Mouse (Mus musculus) MEL-GATA-1-ER (cell line): ENCODE data around the gene Adi1.

ENCODE experiments used
- DNase-seq: peaks from one replicate; pipeline ENCODE4 v3.0.0-alpha.2; 2012; ENCODE audit warnings: low read depth; ENCODE audit errors: extremely low read depth

The Adi1 gene

DNA sequence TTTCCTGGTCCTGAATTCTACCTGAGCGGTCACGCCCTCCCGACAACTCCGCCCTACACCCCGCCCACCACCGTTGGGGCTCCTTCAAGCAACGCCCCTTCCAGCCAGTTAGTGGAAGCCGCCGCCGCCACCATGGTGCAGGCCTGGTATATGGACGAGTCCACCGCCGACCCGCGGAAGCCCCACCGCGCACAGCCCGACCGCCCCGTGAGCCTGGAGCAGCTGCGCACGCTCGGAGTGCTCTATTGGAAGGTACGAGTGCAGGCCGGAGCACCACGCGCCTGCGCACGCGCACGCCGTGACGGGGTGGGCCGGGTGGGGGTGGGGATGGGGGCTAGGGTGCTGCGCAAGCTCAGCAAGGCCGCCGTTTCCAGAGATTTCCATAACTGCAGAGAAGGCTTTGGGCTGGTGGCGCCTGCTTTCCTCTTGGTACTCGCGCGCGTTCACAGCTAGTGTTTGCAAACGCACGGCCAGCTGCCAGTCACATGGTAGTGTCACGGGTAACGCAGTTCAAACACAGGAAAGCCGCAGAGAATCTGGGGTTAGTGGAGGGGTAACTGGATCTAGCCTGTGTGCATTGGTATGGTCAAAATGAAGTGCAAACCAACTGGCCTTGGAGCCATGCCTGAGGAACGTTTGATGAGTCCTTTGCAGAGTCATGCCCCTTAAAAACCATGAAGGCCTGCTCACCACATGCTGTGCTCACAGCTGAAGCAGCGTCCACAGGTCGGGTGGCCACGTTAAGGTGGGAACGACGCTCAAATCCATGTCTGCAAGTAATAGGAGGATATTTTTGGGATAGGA, at the start of gene Adi1:
Gene Adi1, plus strand, starts transcription at position 111 of the 804 bp plus-strand sequence.
- DNase-seq = peak; percentile 33

DNA sequence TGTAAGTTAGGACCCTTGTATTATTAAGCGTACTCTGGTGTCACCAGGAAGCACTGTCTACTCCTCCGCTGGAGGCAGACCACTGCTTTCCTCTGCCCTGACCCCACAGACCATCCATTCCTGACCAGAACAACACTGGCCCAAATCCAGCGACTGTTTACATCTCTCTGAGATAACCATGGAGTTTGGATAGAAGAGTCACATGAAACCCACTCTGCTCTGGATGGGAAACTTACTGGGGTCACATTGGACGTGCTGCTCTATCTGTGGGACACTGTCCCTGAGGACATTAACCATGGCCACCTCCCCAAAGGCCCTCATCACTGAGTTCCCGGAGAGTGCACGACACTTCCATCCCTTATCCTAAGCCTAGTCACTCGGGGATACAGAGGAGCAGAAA, 49.6 kb upstream of the Adi1 start:
- no peak for DNase-seq

DNA sequence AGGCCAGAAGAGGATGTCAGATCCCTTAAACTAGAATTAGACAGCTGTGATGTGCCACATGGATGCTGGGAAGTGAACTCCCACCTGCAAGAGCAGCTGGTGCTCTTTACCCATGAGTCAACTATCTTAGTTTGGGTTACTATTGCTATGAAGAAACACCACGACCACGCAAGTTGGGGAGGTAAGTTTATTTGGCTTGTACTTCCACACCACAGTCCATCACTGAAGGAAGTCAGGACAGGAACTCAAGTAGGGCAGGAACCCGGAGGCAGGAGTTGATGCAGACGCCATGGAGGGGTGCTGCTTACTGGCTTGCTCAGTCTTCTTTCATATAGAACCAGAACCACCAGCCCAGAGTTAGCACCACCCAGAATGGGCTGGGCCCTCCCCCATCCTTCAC, 47.9 kb upstream of the Adi1 start:
- DNase-seq = no peak

DNA sequence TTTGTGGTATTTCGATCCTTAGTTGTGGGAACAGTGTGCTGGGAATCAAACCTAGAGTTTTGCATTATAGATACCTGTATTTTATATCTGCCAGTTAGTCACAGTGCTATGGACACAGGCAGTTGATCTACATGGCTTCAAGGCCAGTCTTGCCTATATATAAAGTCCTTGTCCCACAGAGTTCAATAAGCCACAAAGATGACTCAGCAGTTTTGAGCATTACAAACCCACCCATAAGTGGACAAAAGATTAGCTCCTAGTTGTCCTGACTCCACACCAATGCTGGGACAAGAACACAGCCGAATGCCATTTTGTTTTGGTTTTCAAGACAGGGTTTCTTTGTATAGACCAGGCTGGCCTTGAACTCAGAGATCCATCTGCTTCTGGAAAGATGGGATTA, 46.6 kb upstream of the Adi1 start:
- DNase-seq = no peak

DNA sequence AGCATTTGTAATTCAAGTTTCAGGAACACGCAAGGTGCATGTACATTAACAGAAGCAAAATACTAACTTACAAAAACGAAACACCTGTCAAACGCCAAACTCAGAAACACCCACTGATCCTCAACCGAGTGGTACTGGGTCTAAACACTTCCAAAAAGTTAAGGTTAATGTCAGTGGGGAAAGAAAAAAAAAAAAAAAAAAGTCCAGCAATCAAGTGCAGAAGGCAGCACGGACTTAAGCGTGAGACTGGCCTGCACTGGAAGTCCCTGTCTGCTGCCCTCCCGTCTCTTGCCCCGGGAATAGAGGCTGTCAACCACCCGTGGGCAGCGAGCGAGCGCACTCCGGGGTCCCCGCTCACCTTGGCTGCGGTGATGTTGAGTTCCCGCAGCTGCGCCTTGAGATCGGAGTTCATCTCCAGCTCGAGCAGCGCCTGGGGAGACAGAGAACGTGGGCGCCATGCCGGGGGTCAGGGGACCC, 39.9 kb upstream of the Adi1 start:
- no peak for DNase-seq

DNA sequence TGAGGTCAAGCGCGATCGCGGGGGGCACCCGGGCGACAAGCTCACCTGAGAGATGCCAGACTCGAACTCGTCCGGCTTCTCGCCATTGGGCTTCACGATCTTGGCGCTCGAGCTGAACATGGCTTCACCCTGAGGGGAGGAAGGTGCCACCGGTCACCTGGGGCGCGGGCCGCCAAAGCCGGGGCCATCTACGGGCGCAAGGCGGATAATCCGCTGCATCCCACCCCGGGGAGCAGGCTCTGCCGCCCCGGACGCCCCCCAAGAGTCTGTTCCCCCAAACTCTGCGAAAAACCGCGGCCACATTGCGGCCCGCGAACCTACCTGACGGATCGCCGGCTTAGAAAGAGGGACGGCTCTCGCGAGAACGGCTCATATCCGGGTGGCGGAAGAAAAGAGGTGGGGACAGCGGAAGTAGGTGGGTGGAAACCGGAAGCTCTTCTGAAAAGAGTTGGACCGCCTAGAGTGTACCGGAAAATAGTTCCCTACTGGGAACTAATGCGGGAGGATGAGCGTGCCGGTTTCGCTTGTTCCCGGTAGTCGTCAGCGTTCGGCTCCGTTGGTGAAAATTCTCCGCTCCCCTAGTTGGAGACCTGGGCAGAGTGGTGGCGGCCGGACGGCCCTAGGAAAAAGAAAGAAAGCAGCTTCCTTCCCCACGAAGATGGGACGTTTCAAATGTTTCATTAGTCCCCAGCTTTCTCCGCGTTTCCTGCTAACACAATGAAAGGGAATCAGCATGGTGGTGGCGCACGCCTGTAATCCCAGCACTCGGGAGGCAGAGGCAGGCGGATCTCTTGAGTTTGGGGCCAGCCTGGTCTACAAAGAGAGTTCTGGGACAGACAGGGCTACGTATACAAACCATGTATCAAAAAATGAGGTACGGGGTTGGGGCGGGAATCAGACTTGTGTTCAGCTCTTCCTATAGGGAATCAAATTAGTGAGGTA, 39.2 kb upstream of the Adi1 start, which contains the start of gene Rps7:
Gene Rps7, minus strand, starts transcription at position 419 of the 942 bp plus-strand sequence.
- peak; percentile 86 for DNase-seq

DNA sequence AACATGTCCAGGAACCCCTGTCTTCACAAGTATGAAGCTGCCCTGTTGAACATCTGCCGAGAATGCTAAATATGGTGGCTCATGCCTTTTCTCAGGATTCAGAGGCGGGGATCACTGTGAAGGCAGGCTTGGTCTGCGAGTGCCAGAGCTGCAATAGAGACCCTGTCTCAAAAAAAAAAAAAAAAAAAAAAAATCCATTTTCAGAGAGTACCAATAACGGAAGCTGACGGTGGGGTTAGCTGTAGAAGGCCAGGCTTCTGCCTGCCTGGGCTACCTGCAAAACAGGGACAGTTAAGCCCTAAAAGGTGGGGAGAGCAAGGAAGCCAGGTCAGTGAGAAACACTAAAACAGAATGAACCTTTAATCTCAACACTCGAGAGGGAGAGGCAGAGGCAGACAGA, 38.5 kb upstream of the Adi1 start:
- DNase-seq = no peak

DNA sequence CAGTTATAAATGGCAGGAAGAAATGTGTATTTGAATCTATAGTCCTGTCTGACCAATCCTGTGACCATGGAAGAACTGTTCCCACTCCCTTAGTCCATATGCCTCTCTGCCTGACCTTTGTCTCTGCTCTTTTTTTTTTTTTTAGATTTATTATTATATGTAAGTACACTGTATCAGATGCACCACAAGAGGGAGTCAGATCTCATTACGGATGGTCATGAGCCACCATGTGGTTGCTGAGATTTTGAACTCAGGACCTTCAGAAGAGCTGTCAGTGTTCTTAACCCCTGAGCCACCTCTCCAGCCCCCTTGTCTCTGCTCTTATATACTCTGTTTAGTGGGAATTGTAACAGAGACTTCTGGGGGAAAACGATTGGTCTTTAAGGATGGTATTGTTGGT, 36.3 kb upstream of the Adi1 start:
- DNase-seq = no peak

DNA sequence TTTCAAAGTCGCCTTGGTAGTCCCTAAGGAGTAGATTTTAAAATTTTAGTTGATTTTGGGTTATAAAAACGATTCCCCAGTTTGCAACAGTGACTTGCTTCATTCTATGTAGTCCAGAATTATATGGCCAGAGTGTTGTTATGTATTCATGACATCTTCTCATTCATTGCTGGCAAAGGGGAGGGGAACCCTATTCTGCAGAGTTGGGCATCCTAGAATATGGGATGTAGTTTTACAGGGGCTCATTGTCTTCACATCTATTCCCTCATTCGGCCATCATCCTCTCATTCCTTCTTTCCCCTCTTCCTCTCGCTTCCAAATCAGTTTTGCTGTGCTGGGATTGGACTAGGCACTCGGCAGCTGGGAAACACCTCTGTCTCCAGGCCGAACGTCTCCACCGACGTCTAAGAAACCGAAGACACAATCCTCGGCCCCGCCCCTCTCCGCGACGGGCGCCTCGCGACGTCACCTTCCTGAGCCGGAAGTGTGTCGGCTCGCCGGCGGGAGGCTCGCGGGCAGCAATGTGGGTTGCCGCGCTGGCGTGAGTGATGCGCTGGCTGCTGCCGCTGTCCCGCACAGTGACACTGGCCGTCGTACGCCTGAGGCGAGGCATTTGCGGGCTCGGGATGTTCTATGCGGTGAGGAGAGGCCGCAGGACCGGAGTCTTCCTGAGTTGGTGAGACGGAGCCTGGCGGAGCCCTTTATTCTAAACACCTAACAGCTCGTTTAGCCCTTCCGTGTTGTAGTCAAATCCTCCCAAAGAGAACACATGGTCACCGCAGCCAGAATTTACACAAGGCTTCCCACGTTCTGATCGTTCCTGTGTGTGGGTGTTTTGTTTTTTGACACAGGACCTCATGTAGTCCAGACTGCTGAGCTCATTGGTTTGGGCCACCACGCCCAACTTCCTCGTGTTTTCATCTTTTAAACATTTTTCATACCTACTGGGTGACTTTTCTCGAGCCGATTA, 25.6 kb upstream of the Adi1 start, which contains the start of gene Rnaseh1:
Gene Rnaseh1, plus strand, starts transcription at position 462 of the 970 bp plus-strand sequence.
- DNase-seq = peak; percentile 71

DNA sequence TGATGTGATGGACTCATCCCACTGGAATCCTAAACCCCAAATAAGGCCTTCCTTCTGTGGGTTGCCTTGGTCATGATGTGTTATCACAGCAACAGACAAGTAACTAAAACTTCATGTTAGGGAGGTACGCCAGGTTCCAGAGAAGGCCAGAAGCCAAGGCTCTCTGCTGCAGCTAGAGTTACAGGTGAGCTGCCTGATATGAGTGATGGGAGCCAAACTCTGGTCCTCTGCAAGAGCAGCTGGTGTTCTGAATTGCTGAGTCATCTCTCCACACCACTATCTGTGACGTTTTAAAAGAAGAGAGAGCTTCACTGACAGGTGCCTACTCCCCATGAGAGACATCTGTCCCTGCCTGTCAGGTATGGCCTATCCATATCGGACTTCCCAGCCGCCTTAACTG, 12.4 kb upstream of the Adi1 start:
- DNase-seq = no peak

DNA sequence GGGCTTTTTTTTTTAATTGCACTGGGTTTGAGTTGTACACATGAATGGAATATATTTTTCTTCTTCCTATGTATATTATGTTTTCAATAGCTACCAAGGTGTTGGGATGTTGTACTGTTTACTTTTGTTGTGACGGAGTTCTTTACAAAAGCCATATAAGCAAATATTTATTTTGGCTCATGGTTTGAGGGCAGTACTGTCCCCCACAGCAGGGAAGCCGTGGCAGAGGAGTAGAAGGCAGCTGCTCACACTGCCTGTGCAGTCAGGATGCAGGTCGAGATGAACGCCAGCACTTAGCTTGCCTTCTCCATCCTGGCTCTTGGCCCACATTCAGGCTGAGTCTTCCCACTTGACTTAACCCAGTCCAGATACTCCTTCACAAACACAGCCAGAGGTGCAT, 8.3 kb upstream of the Adi1 start:
- no peak for DNase-seq

DNA sequence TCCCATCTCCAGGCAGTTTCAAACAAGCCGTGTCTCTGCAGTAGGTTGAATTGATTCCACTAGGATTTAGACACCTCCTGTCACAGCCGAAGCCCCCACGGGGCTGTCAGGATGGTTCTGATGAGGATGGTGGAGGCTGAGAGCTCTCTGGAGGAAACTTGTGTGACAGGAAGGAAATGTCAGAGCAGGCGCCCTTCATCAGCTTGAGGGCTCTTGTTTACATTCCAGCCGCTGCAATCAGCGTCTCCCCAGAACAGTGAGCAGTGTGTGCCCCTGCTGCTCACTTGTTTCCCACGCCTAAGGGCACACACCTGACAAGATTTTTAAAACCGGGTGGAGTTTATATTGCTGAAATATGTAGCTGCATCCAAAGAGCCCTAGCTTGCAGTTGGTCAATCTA, 7.7 kb upstream of the Adi1 start:
- no peak for DNase-seq

DNA sequence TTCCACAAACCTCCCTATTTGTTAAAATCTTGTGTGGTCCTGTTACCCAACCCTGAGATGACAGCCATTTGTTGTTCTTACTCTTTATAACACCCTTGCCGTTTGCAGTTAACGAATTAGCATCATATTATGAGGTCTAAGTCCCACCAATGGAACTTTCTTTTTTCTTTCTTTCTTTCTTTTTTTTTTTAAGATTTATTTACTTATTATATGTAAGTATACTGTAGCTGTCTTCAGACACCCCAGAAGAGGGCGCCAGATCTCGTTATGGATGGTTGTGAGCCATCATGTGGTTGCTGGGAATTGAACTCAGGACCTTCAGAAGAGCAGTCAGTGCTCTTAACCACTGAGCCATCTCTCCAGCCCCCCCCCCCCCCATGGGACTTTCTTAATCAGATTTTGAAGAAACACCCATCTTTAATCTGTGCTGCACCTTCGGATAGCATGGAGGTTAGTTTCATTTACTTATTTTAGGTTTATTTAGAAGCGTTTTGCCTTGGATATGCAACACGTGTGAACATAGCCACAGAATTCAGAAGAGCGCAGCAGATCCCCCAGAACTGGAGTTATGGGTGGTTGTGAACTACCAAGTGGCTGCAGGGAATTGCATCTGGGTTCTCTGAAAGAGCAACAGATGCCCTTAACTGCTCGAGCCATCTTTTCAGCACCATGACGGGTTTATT, 852 bp upstream of the Adi1 start:
- DNase-seq = peak; percentile 28

DNA sequence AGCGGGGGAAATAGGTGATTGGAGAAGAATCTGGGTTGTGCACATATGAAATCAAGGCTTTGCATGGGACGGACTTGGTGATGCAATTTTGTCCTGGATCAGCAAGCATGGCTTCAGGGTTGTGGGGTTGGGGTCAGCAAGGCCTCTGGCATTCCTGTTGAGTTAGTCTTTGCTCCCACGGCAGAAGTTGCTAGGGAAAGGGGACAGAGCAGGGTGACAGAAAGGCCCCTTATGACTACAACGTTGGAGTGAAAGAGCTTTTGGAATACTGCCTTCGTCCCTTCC, 836 bp downstream of the Adi1 start:
- DNase-seq = no peak

DNA sequence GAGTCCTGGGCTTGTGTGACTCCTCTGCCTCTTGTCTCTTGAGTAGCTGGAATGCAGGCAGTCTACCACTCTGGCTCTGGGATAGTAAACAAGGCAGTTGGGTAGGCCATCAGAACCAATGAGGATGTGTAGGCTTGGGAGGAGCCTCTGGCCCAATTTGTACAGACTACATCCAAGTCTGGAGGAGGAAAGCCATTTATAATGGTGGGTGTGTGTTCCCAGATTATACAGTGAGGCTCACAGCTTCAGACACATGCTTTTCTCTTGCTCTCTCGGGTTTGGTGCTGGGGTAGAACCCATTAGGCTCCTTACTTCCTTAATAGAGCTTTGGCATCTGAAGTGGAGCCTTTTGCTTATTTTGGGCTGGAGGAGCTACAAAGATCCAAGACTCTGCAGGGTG, 9.6 kb downstream of the Adi1 start:
- DNase-seq = no peak

DNA sequence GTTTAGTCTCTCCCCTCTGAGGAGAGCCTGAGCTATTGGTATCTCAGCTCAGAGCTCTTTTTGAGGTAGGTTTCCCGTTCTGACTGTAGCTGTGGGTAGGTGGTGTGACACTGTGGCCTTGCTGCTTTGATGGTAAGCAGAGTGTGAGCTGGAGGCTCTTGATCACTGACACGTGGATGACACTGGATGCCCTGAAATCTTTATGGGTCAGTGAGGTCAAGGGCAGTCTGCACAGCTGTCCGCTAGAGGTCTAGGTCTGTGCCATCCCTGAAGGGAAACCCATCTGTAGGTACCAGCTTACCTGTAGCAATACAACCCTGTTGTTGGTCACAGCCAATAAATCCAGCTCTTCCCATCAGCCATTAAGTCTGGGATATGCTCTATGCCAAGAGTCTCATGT, 10.7 kb downstream of the Adi1 start:
- no peak for DNase-seq

DNA sequence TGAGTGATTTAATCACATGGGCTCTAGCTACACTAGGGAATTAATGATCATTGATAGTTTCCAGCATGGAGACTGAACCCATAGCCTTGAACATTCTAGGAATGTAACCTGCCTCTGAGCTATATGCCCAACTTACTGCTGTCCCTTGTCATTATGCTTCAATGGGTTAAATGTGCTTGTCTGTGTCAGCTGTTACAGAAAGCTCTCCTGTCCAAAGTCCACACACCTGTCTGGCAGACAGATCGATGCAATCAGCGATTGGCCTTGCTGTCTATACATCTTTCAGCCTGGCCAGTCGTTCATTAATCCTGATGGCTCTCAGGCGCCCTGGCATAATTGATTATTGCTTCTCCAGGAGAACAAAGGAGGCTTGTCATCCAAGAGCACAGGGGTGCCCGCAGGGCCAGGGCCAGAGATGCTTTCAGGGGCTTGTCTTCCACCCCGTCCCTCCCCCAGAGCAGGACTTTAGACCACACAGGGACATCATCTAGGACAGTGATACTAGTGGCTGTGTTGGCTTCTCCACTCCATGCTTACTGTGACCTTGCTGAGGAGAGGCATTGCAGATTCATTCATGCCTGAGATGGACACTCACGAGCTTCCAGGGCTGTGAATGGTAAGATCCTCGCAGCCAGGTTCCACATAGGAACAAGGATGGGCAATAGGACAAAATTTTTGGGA, 11.3 kb downstream of the Adi1 start:
- DNase-seq = no peak

DNA sequence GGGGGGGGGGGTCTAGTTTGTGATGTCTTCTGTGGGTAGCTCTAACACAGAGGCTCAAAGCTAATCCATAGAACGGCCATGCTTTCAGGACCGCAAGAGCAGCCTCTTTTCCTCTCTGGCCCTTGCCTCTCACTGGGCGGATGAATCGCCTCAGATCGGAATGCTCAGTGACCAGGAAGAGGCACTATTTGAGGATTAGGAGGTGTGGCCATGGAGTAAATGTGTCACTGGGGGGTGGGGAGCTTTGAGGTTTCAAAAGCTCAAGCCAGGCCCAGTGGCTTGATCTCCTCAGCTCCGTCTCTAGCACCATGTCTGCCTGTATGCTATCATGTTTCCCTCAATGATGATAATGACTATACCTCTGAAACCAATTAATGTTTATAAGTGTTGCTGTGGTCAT, 14.0 kb downstream of the Adi1 start:
- no peak for DNase-seq

DNA sequence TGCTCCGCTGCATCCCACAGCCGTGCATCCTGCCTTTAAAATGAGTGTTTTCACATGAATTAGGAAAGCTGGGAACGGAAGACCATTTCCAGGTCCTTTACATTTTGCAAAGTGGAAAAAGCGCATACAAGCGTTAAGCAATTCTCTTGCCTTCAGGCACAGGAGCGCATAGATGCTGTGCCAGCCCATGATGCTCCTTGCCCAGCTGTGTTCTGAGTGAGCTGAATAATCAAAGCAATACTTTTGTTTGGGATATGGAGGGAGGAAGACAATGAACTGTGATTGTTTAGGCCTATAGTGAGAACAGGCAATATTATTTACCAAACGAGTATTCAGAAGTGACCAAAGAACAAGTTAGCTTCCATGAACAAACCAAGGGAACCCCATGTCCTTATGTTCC, 15.7 kb downstream of the Adi1 start:
- DNase-seq = no peak

DNA sequence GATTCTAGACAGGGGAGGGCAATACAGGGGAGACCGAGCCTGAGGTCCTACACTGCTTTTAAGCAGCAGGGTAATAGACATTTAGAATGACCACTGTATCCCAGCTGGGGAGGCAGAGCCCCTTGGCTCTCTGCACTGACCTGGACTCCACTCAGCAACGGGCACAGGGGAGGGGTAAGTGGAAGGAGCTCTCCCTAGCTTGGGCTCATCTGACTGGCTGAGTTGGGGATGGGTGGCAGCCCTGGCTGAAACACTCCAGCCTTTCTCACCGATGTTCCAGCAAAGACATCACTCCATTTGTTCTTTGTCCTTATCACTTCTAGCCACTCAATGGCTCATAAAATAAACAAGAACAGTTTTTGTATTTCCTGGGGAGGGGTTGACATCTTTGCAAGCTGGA, 18.7 kb downstream of the Adi1 start:
- no peak for DNase-seq
